Mouse (Mus musculus) brain, embryonic 14.5 days (tissue): ENCODE measurements around the gene Amer2.

ENCODE experiments used
- CTCF ChIP-seq: fragments of 200-500 bp; IDR thresholded peaks from 2 replicates; pipeline ENCODE4 v1.5.1; 2012; ENCODE audit warnings: inconsistent platforms, mild to moderate bottlenecking, moderate library complexity, borderline replicate concordance; ENCODE audit not compliant: insufficient read depth, insufficient read length; ENCODE audit errors: extremely low read depth
- POLR2A ChIP-seq: fragments of 200-500 bp; IDR thresholded peaks from 2 replicates; pipeline ENCODE4 v1.6.1; 2012; ENCODE audit warnings: mild to moderate bottlenecking, inconsistent platforms, borderline replicate concordance; ENCODE audit not compliant: poor library complexity, insufficient read depth, insufficient read length, severe bottlenecking; ENCODE audit errors: extremely low read depth

DNA sequence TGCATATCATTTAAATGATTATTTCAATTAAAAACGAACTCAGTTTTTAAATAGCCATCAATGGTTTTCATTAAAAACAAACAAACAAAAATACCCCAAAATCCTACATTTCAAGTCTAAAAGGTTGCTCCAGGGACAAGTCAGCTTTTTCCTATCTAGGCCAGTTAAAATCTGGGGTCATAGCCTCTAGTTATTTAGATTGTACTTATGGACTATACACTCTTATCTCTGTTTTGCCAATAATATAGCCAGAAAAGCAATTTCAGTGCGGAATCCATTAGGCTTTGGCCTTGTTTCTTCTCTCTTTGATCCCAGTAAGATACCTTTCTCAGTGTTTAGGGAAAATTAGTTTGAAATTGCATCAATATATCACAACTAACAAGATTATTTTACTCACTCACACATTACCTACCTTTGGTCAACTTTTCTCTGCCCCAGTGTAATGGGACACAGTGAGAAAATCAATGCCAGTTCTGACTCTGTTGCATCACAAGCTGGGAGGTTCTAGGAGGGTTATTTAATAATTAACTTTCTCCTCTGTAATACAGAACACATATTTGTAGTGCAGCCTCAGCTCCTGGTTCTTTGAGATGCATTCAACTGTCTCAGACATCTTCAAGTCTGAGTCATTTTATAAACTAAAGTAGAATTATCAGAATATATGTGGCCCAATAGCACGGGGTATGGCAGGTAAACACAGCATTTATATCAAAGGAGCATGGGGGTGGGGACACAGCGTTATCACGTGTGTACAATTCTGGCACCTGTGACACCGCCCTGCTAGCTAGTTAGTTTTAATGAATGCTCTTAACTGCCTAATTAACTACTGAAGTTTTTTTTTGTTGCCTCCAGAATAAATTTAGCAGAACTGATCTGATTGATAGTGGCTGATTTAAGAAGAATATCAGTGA lies 13.8 kb downstream of the Amer2 start:
- no peak for TF ChIP-seq POLR2A
- no peak for TF ChIP-seq CTCF
